Mouse (Mus musculus): ENCODE measurements at regions not wholly inside any gene's neighbourhood (a gene's known extent, or its start where the extent isn't known, plus 50 kb on each side); places are given as distances from the start of the nearest gene placed in this dataset.

- TF ChIP-seq MAX (IDR thresholded peaks at IDR 0.05; ENCODE audit: low read length): no peak
- TF ChIP-seq GABPA (IDR thresholded peaks at IDR 0.05; ENCODE audit: insufficient replicate concordance, low read depth, low read length): no peak
- no peak for TF ChIP-seq JUND (conservative IDR thresholded peaks at IDR 0.05; ENCODE audit: low read depth, low read length)
- no peak for TF ChIP-seq UBTF (IDR thresholded peaks at IDR 0.05; ENCODE audit: low read depth, low read length)
- TF ChIP-seq NELFE (IDR thresholded peaks at IDR 0.05; ENCODE audit: low read depth, low read length): no peak
- TF ChIP-seq CTCF (conservative IDR thresholded peaks at IDR 0.05 in 1 of 2, IDR thresholded peaks at IDR 0.05 in 1 of 2; ENCODE audit: low read depth in 2 of 2, low read length in 2 of 2): no peak
- no peak for TF ChIP-seq TCF12 (IDR thresholded peaks at IDR 0.05; ENCODE audit: low read depth, low read length)
- TF ChIP-seq ZNF384 (IDR thresholded peaks at IDR 0.05; ENCODE audit: low read depth, low read length): no peak
- no peak for TF ChIP-seq PAX5 (IDR thresholded peaks at IDR 0.05; ENCODE audit: low read length)
- no peak for TF ChIP-seq ETS1 (conservative IDR thresholded peaks at IDR 0.05; ENCODE audit: low read depth, low read length)
Observed at GRCm38 (mm10) chr4:124368831-124369230, 241.8 kb downstream of the 3100002H09Rik start.

Measured in CH12.LX (cell line).